Mouse (Mus musculus): ENCODE data around the gene Rpl35a. TPM values are rescaled to one million over a fixed set of nuclear protein-coding genes. Genes with fewer than 3 reads are reported as not detected.

Rpl35a gene
- polyA plus RNA-seq, 1 experiment, result not detected

- 71% methylated on average over 21 of the region's 21 CpGs for WGBS
These were observed 37.0 kb upstream of the Rpl35a start for GRCm38 (mm10) chr16:33019117-33019770.

GRCm38 (mm10) chr16:33021381-33021780, 34.9 kb upstream of the Rpl35a start:
- H3K4me3 ChIP-seq (ENCODE audit: insufficient read depth, low read depth, low read length), result no peak overlapping the region
- TF ChIP-seq CTCF (IDR thresholded peaks at IDR 0.05; ENCODE audit: insufficient read depth, low read depth, low read length) (no peak), POLR2A (IDR thresholded peaks at IDR 0.05; ENCODE audit: insufficient read depth, low read depth, low read length) (no peak)
- no peak overlapping the region for H3K27ac ChIP-seq (ENCODE audit: insufficient read depth, low read depth, low read length)
- peaks cover 7% of the 10 kb centered on the region for H3K4me1 ChIP-seq (ENCODE audit: control insufficient read depth, insufficient read depth, low read length)
- 78% methylated on average over 3 of the region's 3 CpGs for WGBS

More at GRCm38 (mm10) chr16:33019117-33019770, 37.0 kb upstream of the Rpl35a start:
- Histone ChIP-seq H3K4me3 (ENCODE audit: insufficient read depth, low read depth, low read length) (no peak overlapping the region), H3K27ac (ENCODE audit: insufficient read depth, low read depth, low read length) (no peak overlapping the region), H3K4me1 (ENCODE audit: control insufficient read depth, insufficient read depth, low read length) (peaks cover 10% of the 10 kb centered on the region)
- TF ChIP-seq POLR2A (IDR thresholded peaks at IDR 0.05; ENCODE audit: insufficient read depth, low read depth, low read length) (no peak), CTCF (IDR thresholded peaks at IDR 0.05; ENCODE audit: insufficient read depth, low read depth, low read length) (no peak)

GRCm38 (mm10) chr16:33023750-33024149, 32.5 kb upstream of the Rpl35a start:
- 4% methylated on average over 4 of the region's 4 CpGs for WGBS
- Histone ChIP-seq H3K4me3 (ENCODE audit: insufficient read depth, low read depth, low read length) (no peak overlapping the region), H3K27ac (ENCODE audit: insufficient read depth, low read depth, low read length) (no peak overlapping the region), H3K4me1 (ENCODE audit: control insufficient read depth, insufficient read depth, low read length) (peaks cover 7% of the 10 kb centered on the region)
- TF ChIP-seq CTCF (IDR thresholded peaks at IDR 0.05; ENCODE audit: insufficient read depth, low read depth, low read length), result peak; percentile 80; the same call in 1 of the 2 replicates
- TF ChIP-seq POLR2A (IDR thresholded peaks at IDR 0.05; ENCODE audit: insufficient read depth, low read depth, low read length), result no peak

GRCm38 (mm10) chr16:33024456-33025104, 31.7 kb upstream of the Rpl35a start:
- TF ChIP-seq CTCF (IDR thresholded peaks at IDR 0.05; ENCODE audit: insufficient read depth, low read depth, low read length) (no peak), POLR2A (IDR thresholded peaks at IDR 0.05; ENCODE audit: insufficient read depth, low read depth, low read length) (no peak)
- Histone ChIP-seq H3K4me1 (ENCODE audit: control insufficient read depth, insufficient read depth, low read length) (peaks cover 4% of the 10 kb centered on the region), H3K27ac (ENCODE audit: insufficient read depth, low read depth, low read length) (no peak overlapping the region), H3K4me3 (ENCODE audit: insufficient read depth, low read depth, low read length) (no peak overlapping the region)
- WGBS, result 34% methylated on average over 8 of the region's 8 CpGs

- H3K4me3 ChIP-seq (ENCODE audit: insufficient read depth, low read depth, low read length), result no peak overlapping the region
- TF ChIP-seq CTCF (IDR thresholded peaks at IDR 0.05; ENCODE audit: insufficient read depth, low read depth, low read length) (no peak), POLR2A (IDR thresholded peaks at IDR 0.05; ENCODE audit: insufficient read depth, low read depth, low read length) (no peak)
- H3K27ac ChIP-seq (ENCODE audit: insufficient read depth, low read depth, low read length), result no peak overlapping the region
- 89% methylated on average over 7 of the region's 7 CpGs for WGBS
- peaks cover 4% of the 10 kb centered on the region for H3K4me1 ChIP-seq (ENCODE audit: control insufficient read depth, insufficient read depth, low read length)
These were observed 29.9 kb upstream of the Rpl35a start for GRCm38 (mm10) chr16:33026357-33026756.

- TF ChIP-seq POLR2A (IDR thresholded peaks at IDR 0.05; ENCODE audit: insufficient read depth, low read depth, low read length), result no peak
- TF ChIP-seq CTCF (IDR thresholded peaks at IDR 0.05; ENCODE audit: insufficient read depth, low read depth, low read length), result no peak
- H3K27ac ChIP-seq (ENCODE audit: insufficient read depth, low read depth, low read length), result no peak overlapping the region
- 90% methylated on average over 4 of the region's 4 CpGs for WGBS
- H3K4me1 ChIP-seq (ENCODE audit: control insufficient read depth, insufficient read depth, low read length), result no peaks in the 10 kb centered on the region
- no peak overlapping the region for H3K4me3 ChIP-seq (ENCODE audit: insufficient read depth, low read depth, low read length)
These were observed 20.2 kb upstream of the Rpl35a start for GRCm38 (mm10) chr16:33036006-33036405.

- WGBS, result 97% methylated on average over 1 of the region's 1 CpGs
- TF ChIP-seq CTCF (IDR thresholded peaks at IDR 0.05; ENCODE audit: insufficient read depth, low read depth, low read length), result no peak
- TF ChIP-seq POLR2A (IDR thresholded peaks at IDR 0.05; ENCODE audit: insufficient read depth, low read depth, low read length), result no peak
- no peaks in the 10 kb centered on the region for H3K4me1 ChIP-seq (ENCODE audit: control insufficient read depth, insufficient read depth, low read length)
- H3K27ac ChIP-seq (ENCODE audit: insufficient read depth, low read depth, low read length), result no peak overlapping the region
- no peak overlapping the region for H3K4me3 ChIP-seq (ENCODE audit: insufficient read depth, low read depth, low read length)
These were observed 13.6 kb upstream of the Rpl35a start for GRCm38 (mm10) chr16:33042682-33043081.

- TF ChIP-seq CTCF (IDR thresholded peaks at IDR 0.05; ENCODE audit: insufficient read depth, low read depth, low read length) (no peak), POLR2A (IDR thresholded peaks at IDR 0.05; ENCODE audit: insufficient read depth, low read depth, low read length) (no peak)
- WGBS, result 77% methylated on average over 2 of the region's 2 CpGs
- H3K27ac ChIP-seq (ENCODE audit: insufficient read depth, low read depth, low read length), result no peak overlapping the region
- no peak overlapping the region for H3K4me3 ChIP-seq (ENCODE audit: insufficient read depth, low read depth, low read length)
- H3K4me1 ChIP-seq (ENCODE audit: control insufficient read depth, insufficient read depth, low read length), result no peaks in the 10 kb centered on the region
These were observed 13.0 kb upstream of the Rpl35a start for GRCm38 (mm10) chr16:33043268-33043667.

- no peak overlapping the region for H3K27ac ChIP-seq (ENCODE audit: insufficient read depth, low read depth, low read length)
- 98% methylated on average over 1 of the region's 1 CpGs for WGBS
- TF ChIP-seq CTCF (IDR thresholded peaks at IDR 0.05; ENCODE audit: insufficient read depth, low read depth, low read length) (no peak), POLR2A (IDR thresholded peaks at IDR 0.05; ENCODE audit: insufficient read depth, low read depth, low read length) (no peak)
- no peak overlapping the region for H3K4me3 ChIP-seq (ENCODE audit: insufficient read depth, low read depth, low read length)
- H3K4me1 ChIP-seq (ENCODE audit: control insufficient read depth, insufficient read depth, low read length), result no peaks in the 10 kb centered on the region
These were observed 8.2 kb upstream of the Rpl35a start for GRCm38 (mm10) chr16:33048004-33048403.
